Mouse (Mus musculus) liver, embryonic 14.5 days (tissue): ENCODE measurements around the gene Amd1. TPM values are rescaled to one million over a fixed set of nuclear protein-coding genes. Genes with fewer than 3 reads are reported as not detected.
A peak's percentile ranks its signal among the peaks of the same experiment; 100 is the strongest.

Experiments used
- ATAC-seq: fragments of 200-750 bp; cut with Nextera tagmentation; 2 replicates; pipeline ENCODE4 v1.8.0; 2017; ENCODE audit warnings: moderate number of reproducible peaks, mild to moderate bottlenecking, moderate library complexity; ENCODE audit not compliant: insufficient read depth
- DNase-seq, 3 experiments: peaks; one replicate each; pipeline ENCODE4 v3.0.0-alpha.2; 2012 to 2013; ENCODE audit warnings: low read depth in 3 of 3, low spot score in 3 of 3
- H3K27ac ChIP-seq: fragments of 300-500 bp; sonication (generic); 2 replicates; pipeline ENCODE4 v1.5.1; 2014; ENCODE audit warnings: moderate library complexity, mild to moderate bottlenecking, control low read depth, inconsistent platforms
- H3K27me3 ChIP-seq: fragments of 300-500 bp; sonication (generic); 2 replicates; pipeline ENCODE4 v1.6.1; 2014; ENCODE audit warnings: mild to moderate bottlenecking, low read length, moderate library complexity; ENCODE audit not compliant: control insufficient read depth, insufficient read depth
- H3K36me3 ChIP-seq: fragments of 300-500 bp; sonication (generic); replicated peaks from 2 replicates; pipeline ENCODE4 v1.6.1; 2014; ENCODE audit warnings: low read depth; ENCODE audit not compliant: control insufficient read depth, insufficient read depth
- H3K4me1 ChIP-seq, 2 experiments: fragments of 200-500 bp in 1 of 2; fragments of 300-500 bp in 1 of 2; sonication (generic) in 1 of 2; replicated peaks; 2 replicates each; pipeline ENCODE4 v1.6.1; 2012 to 2014; ENCODE audit warnings: antibody characterized with exemption in 1 of 2, inconsistent platforms in 1 of 2, low read length in 1 of 2; ENCODE audit not compliant: control insufficient read depth in 2 of 2, insufficient read depth in 2 of 2
- H3K4me2 ChIP-seq: fragments of 300-500 bp; sonication (generic); 2 replicates; pipeline ENCODE4 v1.6.1; 2014; ENCODE audit warnings: low read depth, mild to moderate bottlenecking, control low read depth, moderate library complexity
- H3K4me3 ChIP-seq, 2 experiments: fragments of 200-500 bp in 1 of 2; fragments of 300-500 bp in 1 of 2; sonication (generic) in 1 of 2; 2 replicates each; pipeline ENCODE4 v1.5.1; 2012 to 2014; ENCODE audit warnings: low read depth in 2 of 2, low read length in 2 of 2, mild to moderate bottlenecking in 2 of 2, control low read depth in 1 of 2, inconsistent platforms in 1 of 2, moderate library complexity in 1 of 2; ENCODE audit not compliant: insufficient read depth in 1 of 2
- H3K9ac ChIP-seq: fragments of 300-500 bp; sonication (generic); replicated peaks from 2 replicates; pipeline ENCODE4 v1.6.1; 2014; ENCODE audit warnings: mild to moderate bottlenecking, control low read depth, moderate library complexity
- H3K9me3 ChIP-seq: fragments of 300-500 bp; sonication (generic); 2 replicates; pipeline ENCODE4 v1.6.1; 2016; ENCODE audit warnings: low read length, mixed read lengths; ENCODE audit not compliant: control insufficient read depth
- CTCF ChIP-seq: IDR thresholded peaks from 2 replicates; pipeline ENCODE4 v1.5.1; 2016; ENCODE audit warnings: antibody characterized with exemption, low read depth, control low read depth
- EP300 ChIP-seq: IDR thresholded peaks from 2 replicates; pipeline ENCODE4 v1.6.1; 2016; ENCODE audit warnings: antibody characterized with exemption, low read depth
- WGBS: fragments of 180-500 bp; shearing (Covaris S2); extraction: QIAGEN DNeasy Blood & Tissue Kit; methylation state at CpG from one replicate; pipeline ENCODE4 v1.1.7; 2014; ENCODE audit not compliant: insufficient replicate concordance; 5-methylcytosine and 5-hydroxymethylcytosine counted together
- polyA plus RNA-seq, 2 experiments: library from polyadenylated mRNA; depleted of rRNA in 1 of 2; stranded (reverse) in 1 of 2; unstranded in 1 of 2; fragments of >200 nt; fragmentation: Nextera tagmentation in 1 of 2; extraction: Ambion mirVana in 1 of 2; gene quantifications; 2 replicates each; pipeline versions ENCODE4 v1.2.1 to v1.2.3; 2012 to 2014

Gene Amd1
- polyA plus RNA-seq, 2 experiments = 48.1 to 56.4 TPM

DNA sequence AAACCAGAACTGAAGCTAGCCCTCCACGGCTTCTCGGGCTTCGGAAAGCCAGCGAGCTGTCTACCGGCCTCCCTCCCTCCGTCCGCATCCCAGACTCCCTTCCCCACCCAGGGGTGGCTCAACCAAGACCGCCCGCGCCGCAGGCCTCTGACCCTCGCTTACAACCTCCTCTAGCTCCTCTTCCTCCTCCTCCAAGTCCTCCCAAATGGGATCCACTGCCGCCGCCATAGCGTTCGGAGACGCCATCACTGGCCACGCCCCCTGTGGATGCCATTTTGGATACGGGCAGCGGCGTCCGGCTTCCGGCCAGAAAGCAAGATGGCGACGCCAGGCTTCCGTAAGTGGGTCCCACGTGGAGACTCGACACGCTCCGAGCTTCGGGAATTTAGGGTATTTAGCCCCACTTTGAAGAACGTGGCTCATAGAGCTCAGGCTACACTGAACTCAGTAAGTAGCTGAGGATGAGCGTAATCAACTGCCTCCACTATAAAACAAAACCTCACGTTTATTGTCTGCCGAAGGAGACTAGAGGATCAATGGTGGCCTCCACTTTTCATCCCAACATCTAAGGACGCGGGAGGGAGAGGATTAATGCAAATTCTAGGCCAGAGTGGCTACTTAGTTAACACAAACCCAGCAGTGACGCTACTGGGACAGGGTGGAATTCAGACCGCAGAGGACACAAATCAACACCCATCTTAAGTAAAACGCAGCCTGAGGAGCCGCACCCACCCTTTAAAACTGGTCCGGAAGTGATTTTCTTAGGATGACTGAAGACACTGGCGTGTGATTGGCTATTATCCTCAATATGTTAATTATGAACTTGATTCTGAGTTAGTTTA, 44.4 kb downstream of the Amd1 start, which contains the start of gene Gtf3c6:
Gene Gtf3c6 (minus strand): TSS at position 695 of the 842 bp plus-strand sequence.
- no peak for TF ChIP-seq CTCF
- TF ChIP-seq EP300 = peak; percentile 15; the same call in 1 of the 2 replicates
- peak; percentile 59; the same call in 1 of the 2 replicates for ATAC-seq

GRCm38 (mm10) chr10:40256716-40257115, 45.3 kb downstream of the Amd1 start:
- Histone ChIP-seq H3K4me1 (peaks cover 12 to 20% of the 10 kb centered on the region in 2 experiments), H3K27me3 (no peaks in the 10 kb centered on the region), H3K4me3 (peak overlapping the region; percentile 63 to 94), H3K36me3 (no peaks in the 10 kb centered on the region; the same call in none of the 2 replicates), H3K4me2 (peak overlapping the region; percentile 99), H3K27ac (peak overlapping the region; percentile 91), H3K9me3 (no peaks in the 10 kb centered on the region), H3K9ac (peak overlapping the region; percentile 96)
- WGBS = 3% methylated on average over 5 of the region's 5 CpGs
- ATAC-seq = peak; percentile 21; the same call in 1 of the 2 replicates
- TF ChIP-seq CTCF (no peak), EP300 (no peak)
- peak; percentile 62 to 69 (median 67) for DNase-seq

More for the DNA sequence above, 44.4 kb downstream of the Amd1 start, which contains the start of gene Gtf3c6:
- H3K9ac ChIP-seq = peak within 1 kb of the TSS; percentile 96
- peak; percentile 82 to 89 (median 83) for DNase-seq
- peak within 1 kb of the TSS; percentile 91 for H3K27ac ChIP-seq
- no peaks in the 10 kb centered on the region; the same call in none of the 2 replicates for H3K36me3 ChIP-seq
- peaks cover 12 to 20% of the 10 kb centered on the region in 2 experiments for H3K4me1 ChIP-seq
- peak within 1 kb of the TSS; percentile 94 for H3K4me3 ChIP-seq
- peak within 1 kb of the TSS; percentile 99 for H3K4me2 ChIP-seq
- H3K27me3 ChIP-seq = no peaks in the 10 kb centered on the region
- 0% methylated on average over 43 of the region's 43 CpGs for WGBS
- no peaks in the 10 kb centered on the region for H3K9me3 ChIP-seq

DNA sequence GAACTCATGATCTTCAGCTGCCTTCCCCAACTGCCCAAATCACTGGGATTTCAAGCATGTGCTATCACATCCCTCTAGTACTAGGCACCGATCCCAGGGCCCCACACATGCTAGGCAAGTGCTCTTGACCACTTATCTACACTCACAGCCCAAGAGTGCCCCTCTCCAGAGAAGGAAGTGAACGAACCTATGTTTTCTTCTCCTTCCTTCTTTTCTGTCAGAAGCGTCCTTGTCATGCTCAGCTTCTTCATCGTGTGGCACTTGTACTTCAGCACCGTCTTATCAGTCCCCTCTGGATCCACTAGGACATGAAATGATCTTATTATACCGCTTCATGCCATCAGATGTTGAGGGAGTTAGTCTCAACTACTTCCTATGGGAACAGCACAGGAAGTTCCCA, 51.0 kb downstream of the Amd1 start:
- no peak overlapping the region for H3K4me3 ChIP-seq
- H3K9ac ChIP-seq = no peak overlapping the region
- no peaks in the 10 kb centered on the region for H3K27me3 ChIP-seq
- no peak overlapping the region for H3K4me2 ChIP-seq
- WGBS = 26% methylated on average over 6 of the region's 6 CpGs
- peaks cover 5 to 9% of the 10 kb centered on the region in 2 experiments; a peak in 3 of 4 replicates for H3K4me1 ChIP-seq
- H3K27ac ChIP-seq = no peak overlapping the region
- no peak for TF ChIP-seq EP300
- TF ChIP-seq CTCF = no peak
- H3K9me3 ChIP-seq = no peaks in the 10 kb centered on the region
- ATAC-seq (no peak), DNase-seq (no peak)
- peaks cover 4% of the 10 kb centered on the region for H3K36me3 ChIP-seq

GRCm38 (mm10) chr10:40249625-40250024, 52.4 kb downstream of the Amd1 start:
- H3K9me3 ChIP-seq = no peaks in the 10 kb centered on the region
- no peak for DNase-seq
- TF ChIP-seq EP300 = no peak
- TF ChIP-seq CTCF = peak; percentile 28; the same call in 1 of the 2 replicates
- no peaks in the 10 kb centered on the region for H3K27me3 ChIP-seq
- 77% methylated on average over 9 of the region's 9 CpGs for WGBS
- no peak overlapping the region for H3K4me2 ChIP-seq
- H3K27ac ChIP-seq = no peak overlapping the region
- no peak overlapping the region for H3K9ac ChIP-seq
- peaks cover 4% of the 10 kb centered on the region for H3K36me3 ChIP-seq
- H3K4me1 ChIP-seq = peaks cover 5 to 13% of the 10 kb centered on the region in 2 experiments; a peak in 3 of 4 replicates
- ATAC-seq = no peak
- no peak overlapping the region for H3K4me3 ChIP-seq

GRCm38 (mm10) chr10:40247166-40247716, 54.7 kb downstream of the Amd1 start:
- H3K9me3 ChIP-seq = no peaks in the 10 kb centered on the region
- no peaks in the 10 kb centered on the region for H3K27me3 ChIP-seq
- DNase-seq (no peak), ATAC-seq (no peak; the same call in 1 of the 2 replicates)
- WGBS = 29% methylated on average over 11 of the region's 11 CpGs
- H3K4me2 ChIP-seq = peak overlapping the region; percentile 87
- H3K27ac ChIP-seq = no peak overlapping the region
- H3K9ac ChIP-seq = peak overlapping the region; percentile 77
- TF ChIP-seq CTCF = no peak
- TF ChIP-seq EP300 = no peak
- peak overlapping the region; percentile 65 to 99 for H3K4me3 ChIP-seq
- H3K36me3 ChIP-seq = peaks cover 8% of the 10 kb centered on the region
- H3K4me1 ChIP-seq = peaks cover 5 to 15% of the 10 kb centered on the region in 2 experiments; a peak in 3 of 4 replicates
